Comparison of ENCODE assay signal across 18 mouse cellular contexts in genomic region chr3:143864490-143864889, GRCm38 (mm10).
A peak's percentile ranks its signal among the peaks of the same experiment; 100 is the strongest.
DNase-seq lines count a peak whose midpoint lies in the region; ATAC-seq and TF ChIP-seq lines count a peak whose summit lies in the region.
"Had no signal": no experiment of that assay in that cellular context is flagged by ENCODE, and none has a peak within 500 bp of the region (broad histone marks: within the 10 kb centered on the region; RNA-seq: fewer than 3 reads in every experiment).

No protein-coding gene starts in this region.

- no peaks in the 10 kb centered on the region for H3K36me3 ChIP-seq in forebrain, embryonic 13.5 days (ENCODE audit: poor library complexity, severe bottlenecking)
- no peaks in the 10 kb centered on the region for H3K36me3 ChIP-seq in forebrain, postnatal 0 days (ENCODE audit: insufficient read depth)
- no peaks in the 10 kb centered on the region for H3K36me3 ChIP-seq in kidney, embryonic 15.5 days
- H3K36me3 ChIP-seq in neural tube, embryonic 11.5 days (ENCODE audit: control insufficient read depth, insufficient read depth, low read length), result no peaks in the 10 kb centered on the region
- H3K36me3 ChIP-seq in neural tube, embryonic 15.5 days, result no peaks in the 10 kb centered on the region
- no peaks in the 10 kb centered on the region for H3K36me3 ChIP-seq in neural tube, embryonic 13.5 days
- H3K36me3 ChIP-seq: heart, embryonic 12.5 days; liver, embryonic 15.5 days; stomach, embryonic 15.5 days had no signal

- DNase-seq in forebrain, postnatal 0 days, result no peak
- no peak for DNase-seq in kidney, adult 18-20 months
- DNase-seq in neural tube, embryonic 11.5 days (ENCODE audit: low spot score), result no peak
- no peak for DNase-seq in lung, postnatal 14 days
- DNase-seq: cerebellum, postnatal 10 days; heart, postnatal 36 days; spleen, adult 18-20 months; thymus, adult 2 months had no signal

- 47% methylated on average over 10 of the region's 10 CpGs for WGBS in forebrain, embryonic 13.5 days
- WGBS in forebrain, postnatal 0 days, result 42% methylated on average over 10 of the region's 10 CpGs
- WGBS in kidney, embryonic 15.5 days, result 28% methylated on average over 10 of the region's 10 CpGs
- 62% methylated on average over 10 of the region's 10 CpGs for WGBS in neural tube, embryonic 11.5 days
- 26% methylated on average over 10 of the region's 10 CpGs for WGBS in neural tube, embryonic 15.5 days
- 35% methylated on average over 10 of the region's 10 CpGs for WGBS in neural tube, embryonic 13.5 days

- H3K9me3 ChIP-seq in forebrain, embryonic 13.5 days (replicated peaks), result no peaks in the 10 kb centered on the region
- H3K9me3 ChIP-seq in forebrain, postnatal 0 days (ENCODE audit: low read length), result no peaks in the 10 kb centered on the region
- H3K9me3 ChIP-seq in kidney, embryonic 15.5 days (replicated peaks), result no peaks in the 10 kb centered on the region
- H3K9me3 ChIP-seq in neural tube, embryonic 11.5 days (ENCODE audit: control insufficient read depth, low read length), result no peaks in the 10 kb centered on the region
- H3K9me3 ChIP-seq in neural tube, embryonic 15.5 days (replicated peaks), result no peaks in the 10 kb centered on the region
- H3K9me3 ChIP-seq in neural tube, embryonic 13.5 days, result no peaks in the 10 kb centered on the region
- H3K9me3 ChIP-seq: heart, embryonic 12.5 days; liver, embryonic 15.5 days; stomach, embryonic 15.5 days had no signal

- no peak for TF ChIP-seq CTCF in forebrain, postnatal 0 days (IDR thresholded peaks at IDR 0.05; ENCODE audit: low read depth)

- H3K4me3 ChIP-seq in forebrain, embryonic 13.5 days, result no peak overlapping the region
- no peak overlapping the region for H3K4me3 ChIP-seq in forebrain, postnatal 0 days (ENCODE audit: low read depth, low read length)
- no peak overlapping the region for H3K4me3 ChIP-seq in kidney, embryonic 15.5 days (replicated peaks)
- H3K4me3 ChIP-seq in neural tube, embryonic 11.5 days (ENCODE audit: low read depth, low read length), result no peak overlapping the region
- H3K4me3 ChIP-seq in neural tube, embryonic 15.5 days (replicated peaks), result no peak overlapping the region
- no peak overlapping the region for H3K4me3 ChIP-seq in neural tube, embryonic 13.5 days
- H3K4me3 ChIP-seq: heart, embryonic 12.5 days; left cerebral cortex, adult 2 months; liver, embryonic 15.5 days; megakaryocyte, embryonic 14.5 days; stomach, embryonic 15.5 days had no signal

- H3K9ac ChIP-seq in forebrain, embryonic 13.5 days, result no peak overlapping the region
- no peak overlapping the region for H3K9ac ChIP-seq in forebrain, postnatal 0 days
- no peak overlapping the region for H3K9ac ChIP-seq in kidney, embryonic 15.5 days
- H3K9ac ChIP-seq in neural tube, embryonic 11.5 days (ENCODE audit: low read length), result no peak overlapping the region
- H3K9ac ChIP-seq in neural tube, embryonic 15.5 days (replicated peaks), result no peak overlapping the region
- no peak overlapping the region for H3K9ac ChIP-seq in neural tube, embryonic 13.5 days
- H3K9ac ChIP-seq: heart, embryonic 12.5 days; liver, embryonic 15.5 days; stomach, embryonic 15.5 days had no signal

- no peaks in the 10 kb centered on the region for H3K27me3 ChIP-seq in forebrain, embryonic 13.5 days
- no peaks in the 10 kb centered on the region for H3K27me3 ChIP-seq in forebrain, postnatal 0 days (ENCODE audit: insufficient read depth, low read length)
- H3K27me3 ChIP-seq in kidney, embryonic 15.5 days, result no peaks in the 10 kb centered on the region
- no peaks in the 10 kb centered on the region for H3K27me3 ChIP-seq in neural tube, embryonic 11.5 days (ENCODE audit: control insufficient read depth, insufficient read depth, low read length)
- H3K27me3 ChIP-seq in neural tube, embryonic 15.5 days (replicated peaks), result no peaks in the 10 kb centered on the region
- no peaks in the 10 kb centered on the region for H3K27me3 ChIP-seq in neural tube, embryonic 13.5 days
- H3K27me3 ChIP-seq: heart, embryonic 12.5 days; liver, embryonic 15.5 days; megakaryocyte, embryonic 14.5 days; stomach, embryonic 15.5 days had no signal

- no peak overlapping the region for H3K27ac ChIP-seq in forebrain, embryonic 13.5 days
- H3K27ac ChIP-seq in forebrain, postnatal 0 days (ENCODE audit: low read depth, low read length), result no peak overlapping the region
- no peak overlapping the region for H3K27ac ChIP-seq in kidney, embryonic 15.5 days
- no peak overlapping the region for H3K27ac ChIP-seq in neural tube, embryonic 11.5 days (ENCODE audit: low read depth, low read length)
- no peak overlapping the region for H3K27ac ChIP-seq in neural tube, embryonic 15.5 days (replicated peaks)
- H3K27ac ChIP-seq in neural tube, embryonic 13.5 days (replicated peaks), result no peak overlapping the region
- H3K27ac ChIP-seq: left cerebral cortex, adult 2 months; liver, embryonic 15.5 days; stomach, embryonic 15.5 days had no signal

- no peak overlapping the region for H3K4me2 ChIP-seq in forebrain, embryonic 13.5 days
- no peak overlapping the region for H3K4me2 ChIP-seq in forebrain, postnatal 0 days (ENCODE audit: low read depth)
- peak overlapping the region; percentile 32; the same call in 1 of the 2 replicates for H3K4me2 ChIP-seq in kidney, embryonic 15.5 days
- H3K4me2 ChIP-seq in neural tube, embryonic 11.5 days (ENCODE audit: low read depth), result no peak overlapping the region
- H3K4me2 ChIP-seq in neural tube, embryonic 15.5 days, result no peak overlapping the region
- 0 out of 2 replicates have a peak overlapping the region, but pooled peaks have one; percentile 2 for H3K4me2 ChIP-seq in neural tube, embryonic 13.5 days
- H3K4me2 ChIP-seq: heart, embryonic 12.5 days; liver, embryonic 15.5 days; stomach, embryonic 15.5 days had no signal

- peaks cover 9% of the 10 kb centered on the region; the same call in 1 of the 2 replicates for H3K4me1 ChIP-seq in forebrain, embryonic 13.5 days
- H3K4me1 ChIP-seq in forebrain, postnatal 0 days (ENCODE audit: insufficient read depth), result no peaks in the 10 kb centered on the region
- peaks cover 18% of the 10 kb centered on the region for H3K4me1 ChIP-seq in kidney, embryonic 15.5 days
- H3K4me1 ChIP-seq in neural tube, embryonic 11.5 days (ENCODE audit: control insufficient read depth, insufficient read depth, low read length), result 0 out of 2 replicates have a peak, but pooled peaks cover 3% of the 10 kb centered on the region
- peaks cover 8% of the 10 kb centered on the region for H3K4me1 ChIP-seq in neural tube, embryonic 15.5 days
- H3K4me1 ChIP-seq in neural tube, embryonic 13.5 days (replicated peaks), result peaks cover 36% of the 10 kb centered on the region
- H3K4me1 ChIP-seq: heart, embryonic 12.5 days; liver, embryonic 15.5 days; megakaryocyte, embryonic 14.5 days had no signal

- peak; percentile 54; the same call in 1 of the 2 replicates for ATAC-seq in forebrain, embryonic 13.5 days
- ATAC-seq in forebrain, postnatal 0 days, result no peak
- ATAC-seq in kidney, embryonic 15.5 days (replicated peaks; ENCODE audit: low FRiP score), result 0 out of 2 replicates have a peak, but pooled peaks have one; percentile 17
- peak; percentile 43; the same call in 1 of the 2 replicates for ATAC-seq in neural tube, embryonic 11.5 days (ENCODE audit: insufficient read depth, low FRiP score, low TSS enrichment)
- no peak for ATAC-seq in neural tube, embryonic 15.5 days (ENCODE audit: low FRiP score)
- 0 out of 2 replicates have a peak, but pooled peaks have one; percentile 30 for ATAC-seq in neural tube, embryonic 13.5 days (ENCODE audit: low read depth)
- ATAC-seq: lung, postnatal 0 days had no signal

Comparison
In these comparisons a context has a peak if more than half of its experiments do, and no peak if none do; other contexts are left out.
1. ATAC-seq: peak in forebrain, embryonic 13.5 days (single experiment), kidney, embryonic 15.5 days (single experiment), neural tube, embryonic 11.5 days (single experiment) and neural tube, embryonic 13.5 days (single experiment); none in forebrain, postnatal 0 days (single experiment) and neural tube, embryonic 15.5 days (single experiment).
2. H3K4me2 ChIP-seq: peak in kidney, embryonic 15.5 days (single experiment) and neural tube, embryonic 13.5 days (single experiment); none in forebrain, embryonic 13.5 days (single experiment), forebrain, postnatal 0 days (single experiment), neural tube, embryonic 11.5 days (single experiment) and neural tube, embryonic 15.5 days (single experiment).